ENCODE assay signal across 20 mouse cellular contexts in genomic region chr8:128241200-128241599, GRCm38 (mm10).
DNase-seq lines count a peak whose midpoint lies in the region; ATAC-seq and TF ChIP-seq lines count a peak whose summit lies in the region.
"Had no signal": no experiment of that assay in that cellular context is flagged by ENCODE, and none has a peak within 500 bp of the region (broad histone marks: within the 10 kb centered on the region; RNA-seq: fewer than 3 reads in every experiment).

No protein-coding gene starts in this region.

- no peak for TF ChIP-seq CTCF in CH12.LX (conservative IDR thresholded peaks at IDR 0.05 in 1 of 2, IDR thresholded peaks at IDR 0.05 in 1 of 2; ENCODE audit: low read depth in 2 of 2, low read length in 2 of 2)

- no peak for TF ChIP-seq RAD21 in CH12.LX (IDR thresholded peaks at IDR 0.05; ENCODE audit: low read depth, low read length)

- no peaks in the 10 kb centered on the region for H3K79me2 ChIP-seq in CH12.LX (replicated peaks; ENCODE audit: control insufficient read depth, extremely low read depth, insufficient read depth, poor library complexity, severe bottlenecking)

- H3K4me2 ChIP-seq in CH12.LX (ENCODE audit: insufficient read depth, low read depth, poor library complexity, severe bottlenecking) = no peak overlapping the region
- H3K4me2 ChIP-seq in midbrain, embryonic 11.5 days = no peak overlapping the region

- WGBS in midbrain, embryonic 11.5 days = 94% methylated on average over 1 of the region's 1 CpGs

- H3K4me3 ChIP-seq in CH12.LX (replicated peaks in 1 of 3; ENCODE audit: low read depth in 2 of 3, low read length in 2 of 3, poor library complexity in 1 of 3) (no peak overlapping the region), ES-E14 (ENCODE audit: insufficient read depth in 1 of 2, low read depth in 1 of 2, low read length in 2 of 2, poor library complexity in 1 of 2, severe bottlenecking in 1 of 2) (no peak overlapping the region)
- no peak overlapping the region for H3K4me3 ChIP-seq in midbrain, embryonic 11.5 days (ENCODE audit: low read depth, low read length)

- H3K36me3 ChIP-seq in CH12.LX (replicated peaks in 1 of 2; ENCODE audit: control insufficient read depth in 1 of 2, insufficient read depth in 1 of 2, low read length in 1 of 2) = no peaks in the 10 kb centered on the region
- H3K36me3 ChIP-seq in ES-E14 (ENCODE audit: control insufficient read depth, insufficient read depth, low read length, poor library complexity, severe bottlenecking) = no peaks in the 10 kb centered on the region
- H3K36me3 ChIP-seq in midbrain, embryonic 11.5 days (ENCODE audit: control insufficient read depth, insufficient read depth, low read length) = no peaks in the 10 kb centered on the region
- H3K36me3 ChIP-seq: G1E had no signal

- H3K27me3 ChIP-seq in CH12.LX (replicated peaks) = no peaks in the 10 kb centered on the region
- no peaks in the 10 kb centered on the region for H3K27me3 ChIP-seq in midbrain, embryonic 11.5 days (ENCODE audit: control insufficient read depth, insufficient read depth, low read length)
- H3K27me3 ChIP-seq: Patski had no signal

- no peaks in the 10 kb centered on the region for H3K4me1 ChIP-seq in CH12.LX (ENCODE audit: control insufficient read depth in 1 of 2, insufficient read depth in 2 of 2)
- no peaks in the 10 kb centered on the region for H3K4me1 ChIP-seq in ES-E14 (ENCODE audit: control insufficient read depth in 2 of 2, insufficient read depth in 2 of 2, low read length in 2 of 2, poor library complexity in 1 of 2)
- no peaks in the 10 kb centered on the region for H3K4me1 ChIP-seq in midbrain, embryonic 11.5 days (ENCODE audit: control insufficient read depth, insufficient read depth, low read length)

- in situ Hi-C loops in CH12.LX (cut with MboI; ENCODE audit: low pct_ligation_motif_present, low pct_unique_long_range_greater_than_20kb, low sequenced_read_pairs) (no loop called here), ES-E14 (cut with MboI; ENCODE audit: low sequenced_read_pairs in 2 of 2, unreplicated experiment in 2 of 2) (no loop called here)

- TF ChIP-seq POLR2A in CH12.LX (IDR thresholded peaks at IDR 0.05; ENCODE audit: low read depth, low read length) = no peak

- dilution Hi-C loops in CH12.LX (cut with MboI; ENCODE audit: extremely low pct_ligation_motif_present, extremely low pct_unique_long_range_greater_than_20kb, low sequenced_read_pairs) = no loop called here

- no peak for ATAC-seq in monocyte, adult 5-6 weeks (replicated peaks; ENCODE audit: insufficient number of reproducible peaks, low FRiP score, low TSS enrichment, poor library complexity, severe bottlenecking)
- ATAC-seq in midbrain, embryonic 11.5 days (ENCODE audit: low FRiP score) = no peak
- ATAC-seq: activated CD4-positive, CD25-positive, alpha-beta regulatory T cell, adult 4 months; CD4-positive, CD25-positive, alpha-beta regulatory T cell, adult 4 months; Patski had no signal

- H3K9ac ChIP-seq in CH12.LX (ENCODE audit: insufficient read depth, low read depth) (no peak overlapping the region), ES-E14 (ENCODE audit: insufficient read depth, low read depth, low read length, poor library complexity, severe bottlenecking) (no peak overlapping the region)
- H3K9ac ChIP-seq in midbrain, embryonic 11.5 days (ENCODE audit: low read length) = no peak overlapping the region

- TF ChIP-seq EP300 in CH12.LX (IDR thresholded peaks at IDR 0.05; ENCODE audit: low read length) = no peak

- H3K9me3 ChIP-seq in CH12.LX (replicated peaks; ENCODE audit: low read length) (no peaks in the 10 kb centered on the region), ES-E14 (ENCODE audit: control insufficient read depth, insufficient read depth, low read depth, low read length) (no peaks in the 10 kb centered on the region)
- no peaks in the 10 kb centered on the region for H3K9me3 ChIP-seq in midbrain, embryonic 11.5 days (ENCODE audit: control insufficient read depth, low read length)
- H3K9me3 ChIP-seq: G1E had no signal

- no peak overlapping the region for H3K27ac ChIP-seq in CH12.LX (ENCODE audit: insufficient read depth, low read depth)
- no peak overlapping the region for H3K27ac ChIP-seq in ES-E14 (ENCODE audit: insufficient read depth, low read depth, low read length, poor library complexity, severe bottlenecking)
- no peak overlapping the region for H3K27ac ChIP-seq in midbrain, embryonic 11.5 days (ENCODE audit: low read depth, low read length)

- no peak for DNase-seq in CH12.LX (ENCODE audit: extremely low read depth)
- no peak for DNase-seq in ES-E14 (ENCODE audit: low read depth, low spot score)
- DNase-seq in midbrain, embryonic 11.5 days (ENCODE audit: low spot score, missing footprints) = no peak
- DNase-seq: adrenal gland, adult 2 months; adrenal gland, adult 8-10 months; adrenal gland, postnatal 10 days; adrenal gland, postnatal 14 days; adrenal gland, postnatal 25 days; adrenal gland, postnatal 36 days; B cell, adult 2 months; cerebellum, adult 11 months; cerebellum, adult 11-12 months; cerebellum, adult 18-20 months; cerebellum, adult 2 months; cerebellum, adult 8-10 months had no signal

TF ChIP-seq in CH12.LX, 34 proteins besides CTCF, POLR2A, EP300 and RAD21:
- TF ChIP-seq UBTF (IDR thresholded peaks at IDR 0.05; ENCODE audit: low read depth, low read length) (no peak), NRF1 (IDR thresholded peaks at IDR 0.05; ENCODE audit: low read depth, low read length) (no peak), E2F4 (IDR thresholded peaks at IDR 0.05; ENCODE audit: insufficient replicate concordance, low read depth, low read length) (no peak), TCF12 (IDR thresholded peaks at IDR 0.05; ENCODE audit: low read depth, low read length) (no peak), MAFK (IDR thresholded peaks at IDR 0.05; ENCODE audit: insufficient replicate concordance, low read length) (peak; percentile 79), TBP (conservative IDR thresholded peaks at IDR 0.05; ENCODE audit: low read depth, low read length) (no peak)

TF ChIP-seq in ES-E14, 5 proteins besides CTCF, POLR2A, EP300 and RAD21:
- no peak for TF ChIP-seq ZNF384 (IDR thresholded peaks at IDR 0.05; ENCODE audit: low read depth, low read length)
- peak; percentile 50; the same call in 1 of the 2 replicates for TF ChIP-seq MAFK (IDR thresholded peaks at IDR 0.05; ENCODE audit: insufficient read depth, low read depth, low read length)
- TF ChIP-seq ZC3H11A (IDR thresholded peaks at IDR 0.05; ENCODE audit: borderline replicate concordance, low read depth, low read length) = no peak
- no peak for TF ChIP-seq CHD2 (IDR thresholded peaks at IDR 0.05; ENCODE audit: low read depth, low read length)
- TF ChIP-seq HCFC1 (IDR thresholded peaks at IDR 0.05; ENCODE audit: borderline replicate concordance, insufficient read depth, low read length) = no peak
